Mouse (Mus musculus) thymus, postnatal 36 days (tissue): ENCODE data around the gene Sf3a2.
"Not testable (repeated sequence)": the region's sequence is repeated elsewhere in the genome, so short reads cannot be mapped to it uniquely, and the experiment has no call there.

Experiments
- DNase-seq, 2 experiments: peaks; one replicate each; pipeline ENCODE4 v3.0.0; 2022; ENCODE audit warnings: mixed read lengths in 2 of 2

Sf3a2 gene

DNA sequence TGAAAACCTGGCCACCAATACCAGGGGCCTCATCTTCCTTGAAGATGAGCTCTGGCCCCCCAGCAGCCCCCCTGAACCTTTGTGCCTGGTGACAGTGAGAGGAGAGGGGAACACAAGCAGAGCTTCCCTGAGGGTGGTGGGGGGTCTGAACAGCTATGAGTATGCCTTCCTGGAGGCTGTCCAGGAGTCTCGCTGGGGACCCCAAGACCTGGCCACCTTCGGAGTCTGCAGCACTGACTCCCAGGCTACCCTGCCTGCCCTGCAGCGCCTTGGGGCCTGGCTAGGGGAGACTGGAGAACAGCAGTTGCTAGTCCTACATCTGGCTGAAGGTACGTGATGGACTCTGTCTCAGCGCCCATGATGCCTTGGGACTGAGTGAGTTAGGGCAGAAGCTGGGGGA lies 7.3 kb downstream of the Sf3a2 start:
- no peak for DNase-seq

GRCm38 (mm10) chr10:80805925-80806324 lies 7.9 kb downstream of the Sf3a2 start:
- peak; percentile 61 to 69 for DNase-seq

GRCm38 (mm10) chr10:80806341-80807056 lies 8.5 kb downstream of the Sf3a2 start:
- peak in 1 of 2 experiments; percentile 24 for DNase-seq

GRCm38 (mm10) chr10:80807057-80807627 lies 9.1 kb downstream of the Sf3a2 start:
- peak in 1 of 2 experiments; percentile 55 for DNase-seq

- DNase-seq = no peak
These were observed 10.3 kb downstream of the Sf3a2 start for GRCm38 (mm10) chr10:80808099-80808984.

DNA sequence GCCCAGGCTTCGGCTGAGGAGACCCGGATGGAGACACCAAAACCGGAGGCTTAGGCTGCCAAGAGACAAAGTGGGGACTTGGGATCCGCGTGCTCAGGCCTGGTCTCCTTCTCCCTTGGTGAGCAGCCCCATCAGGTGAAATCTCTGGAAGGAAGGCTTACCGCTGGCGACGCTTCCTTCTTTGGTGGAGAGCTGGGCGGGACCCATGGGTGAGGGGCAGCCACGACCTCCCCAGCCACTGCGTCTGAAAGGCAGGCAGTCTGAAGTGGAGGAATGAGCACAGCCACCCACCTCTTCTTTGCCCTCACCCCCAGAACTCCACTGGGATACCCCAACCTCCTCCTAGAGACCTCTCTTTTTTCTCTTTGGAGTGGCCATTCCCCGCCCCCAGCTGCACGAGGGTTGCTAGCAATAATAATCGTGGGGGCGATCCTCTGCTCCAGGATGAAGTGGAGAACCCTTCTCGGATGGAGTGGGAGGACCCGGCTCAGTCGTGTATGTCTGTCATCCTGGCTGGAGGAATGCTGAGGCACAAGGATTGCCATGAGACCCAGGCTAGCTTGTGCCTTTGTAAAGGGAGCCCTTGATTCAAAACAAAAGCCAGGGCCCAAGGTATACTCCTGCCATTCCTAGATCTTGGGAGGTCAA lies 11.1 kb downstream of the Sf3a2 start:
- DNase-seq = no peak

GRCm38 (mm10) chr10:80810084-80810483 lies 12.1 kb downstream of the Sf3a2 start:
- no peak for DNase-seq

- no peak for DNase-seq
These were observed 14.5 kb downstream of the Sf3a2 start for GRCm38 (mm10) chr10:80812391-80813041.

GRCm38 (mm10) chr10:80813366-80813765 lies 15.4 kb downstream of the Sf3a2 start, which contains the start of gene Jsrp1:
Gene Jsrp1 (minus strand): TSS chr10:80813498.
- DNase-seq = no peak

DNA sequence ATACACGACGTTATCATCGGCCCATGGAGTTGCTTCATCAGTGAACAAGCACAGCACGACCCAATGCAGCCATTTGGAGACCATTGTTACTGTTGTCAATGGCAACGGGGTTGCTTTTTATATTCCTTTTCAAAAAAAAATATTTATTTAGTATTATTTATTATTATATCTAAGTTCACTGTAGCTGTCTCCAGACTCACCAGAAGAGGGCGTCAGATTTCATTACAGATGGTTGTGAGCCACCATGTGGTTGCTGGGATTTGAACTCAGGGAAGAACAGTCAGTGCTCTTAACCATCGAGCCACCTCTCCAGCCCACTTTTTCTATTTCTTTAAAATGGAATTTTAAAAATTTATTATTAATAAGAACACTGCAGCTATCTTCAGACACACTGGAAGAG lies 16.8 kb downstream of the Sf3a2 start:
- DNase-seq = no peak

DNA sequence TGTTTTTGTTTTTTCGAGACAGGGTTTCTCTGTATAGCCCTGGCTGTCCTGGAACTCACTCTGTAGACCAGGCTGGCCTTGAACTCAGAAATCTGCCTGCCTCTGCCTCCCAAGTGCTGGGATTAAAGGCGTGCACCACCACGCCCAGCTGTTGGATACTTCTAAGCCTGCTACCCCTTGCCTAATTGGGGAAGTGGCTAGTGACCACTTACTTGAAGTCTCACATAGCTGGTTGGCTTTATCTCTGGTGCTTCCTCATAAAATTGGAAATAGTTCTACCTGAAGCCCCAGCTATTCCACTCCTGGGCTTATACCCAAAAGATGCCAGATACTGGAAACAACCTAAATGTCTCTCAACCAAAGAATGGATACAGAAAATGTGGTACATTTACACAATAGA lies 18.3 kb downstream of the Sf3a2 start:
- not testable (repeated sequence) for DNase-seq

GRCm38 (mm10) chr10:80817164-80817563 lies 19.2 kb downstream of the Sf3a2 start:
- no peak for DNase-seq

DNA sequence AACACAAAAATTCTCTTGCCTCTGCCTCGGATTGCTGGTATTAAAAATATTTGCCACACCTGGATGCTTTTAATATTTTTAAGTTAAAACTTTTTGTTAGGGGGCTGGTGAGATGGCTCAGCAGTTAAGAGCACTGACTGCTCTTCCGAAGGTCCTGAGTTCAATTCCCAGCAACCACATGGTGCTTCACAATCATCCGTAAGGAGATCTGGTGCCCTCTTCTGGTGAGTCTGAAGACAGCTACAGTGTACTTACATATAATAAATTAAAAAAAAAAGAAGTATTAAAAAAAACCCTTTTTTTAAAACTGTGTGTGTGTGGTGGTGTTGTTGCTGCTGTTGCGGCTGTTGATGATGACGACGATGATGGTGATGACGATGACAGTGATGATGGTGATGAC lies 20.0 kb downstream of the Sf3a2 start:
- not testable (repeated sequence) for DNase-seq

DNA sequence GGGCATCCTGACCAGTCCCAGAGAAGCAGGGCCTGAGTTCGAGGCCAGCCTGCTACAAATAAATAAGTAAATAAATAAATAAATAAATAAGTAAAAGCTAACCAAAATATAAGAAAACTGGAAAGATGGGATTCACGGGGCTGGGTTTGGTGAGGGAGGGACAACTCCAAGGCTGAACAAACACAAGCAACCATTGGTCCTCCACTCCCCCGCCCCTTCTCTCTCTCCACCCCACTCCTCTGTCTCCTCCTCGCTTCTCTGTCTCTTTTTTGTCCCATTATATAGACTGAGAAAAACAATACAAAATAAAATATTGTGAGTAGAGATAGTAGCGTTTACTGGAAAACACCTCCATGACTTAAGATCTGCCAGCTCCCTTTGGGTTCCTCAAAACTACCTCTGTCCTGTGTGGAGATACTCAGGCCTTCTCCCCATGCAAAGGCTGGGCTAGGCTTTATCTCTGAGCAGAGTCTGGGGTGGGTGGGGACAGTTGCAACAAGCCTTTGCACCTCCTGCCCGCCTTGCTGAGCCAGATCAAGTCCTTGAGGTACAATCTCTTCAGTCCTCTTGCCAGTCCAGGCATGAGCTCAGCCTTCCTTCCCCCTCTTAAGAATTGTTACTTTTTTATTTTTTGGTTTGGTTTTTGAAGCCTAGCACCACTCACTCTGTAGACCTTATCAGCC lies 20.7 kb downstream of the Sf3a2 start:
- DNase-seq = no peak

GRCm38 (mm10) chr10:80819406-80819805 lies 21.4 kb downstream of the Sf3a2 start:
- DNase-seq = no peak

DNA sequence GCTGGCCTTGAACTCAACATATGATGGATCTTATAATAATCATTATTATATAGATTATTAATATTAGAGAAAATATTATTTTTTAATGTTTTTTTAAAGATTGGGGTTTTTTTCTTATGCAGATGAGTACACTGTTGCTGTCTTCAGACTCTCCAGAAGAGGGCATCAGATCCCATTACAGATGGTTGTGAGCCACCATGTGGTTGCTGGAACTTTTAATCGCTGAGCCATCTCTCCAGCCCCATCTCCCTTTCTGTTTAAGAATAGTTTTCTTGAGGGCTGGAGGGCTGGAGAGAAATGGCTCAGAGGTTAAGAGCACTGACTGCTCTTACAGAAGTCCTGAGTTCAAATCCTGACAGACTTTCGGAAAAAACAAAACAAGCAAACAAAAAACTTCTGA lies 24.0 kb downstream of the Sf3a2 start:
- no peak for DNase-seq

GRCm38 (mm10) chr10:80822528-80822927 lies 24.5 kb downstream of the Sf3a2 start:
- no peak for DNase-seq

DNA sequence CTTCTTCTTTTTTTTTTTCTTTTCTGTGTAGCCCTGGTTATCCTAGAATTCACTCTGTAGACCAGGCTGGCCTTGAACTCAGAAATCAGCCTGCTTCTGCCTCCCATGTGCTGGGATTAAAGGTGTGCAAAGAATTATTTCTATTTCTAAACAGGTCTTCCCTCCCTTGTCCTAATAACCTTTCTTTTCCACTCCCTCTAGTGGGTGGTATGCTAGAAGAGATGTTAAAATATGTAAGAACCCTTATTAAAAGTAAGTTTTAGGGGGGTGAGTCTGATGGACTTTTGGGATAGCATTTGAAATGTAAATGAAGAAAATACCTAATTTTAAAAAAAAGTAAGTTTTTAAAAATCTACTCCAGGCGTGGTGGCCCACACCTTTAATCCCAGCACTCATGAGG lies 25.3 kb downstream of the Sf3a2 start:
- no peak for DNase-seq

DNA sequence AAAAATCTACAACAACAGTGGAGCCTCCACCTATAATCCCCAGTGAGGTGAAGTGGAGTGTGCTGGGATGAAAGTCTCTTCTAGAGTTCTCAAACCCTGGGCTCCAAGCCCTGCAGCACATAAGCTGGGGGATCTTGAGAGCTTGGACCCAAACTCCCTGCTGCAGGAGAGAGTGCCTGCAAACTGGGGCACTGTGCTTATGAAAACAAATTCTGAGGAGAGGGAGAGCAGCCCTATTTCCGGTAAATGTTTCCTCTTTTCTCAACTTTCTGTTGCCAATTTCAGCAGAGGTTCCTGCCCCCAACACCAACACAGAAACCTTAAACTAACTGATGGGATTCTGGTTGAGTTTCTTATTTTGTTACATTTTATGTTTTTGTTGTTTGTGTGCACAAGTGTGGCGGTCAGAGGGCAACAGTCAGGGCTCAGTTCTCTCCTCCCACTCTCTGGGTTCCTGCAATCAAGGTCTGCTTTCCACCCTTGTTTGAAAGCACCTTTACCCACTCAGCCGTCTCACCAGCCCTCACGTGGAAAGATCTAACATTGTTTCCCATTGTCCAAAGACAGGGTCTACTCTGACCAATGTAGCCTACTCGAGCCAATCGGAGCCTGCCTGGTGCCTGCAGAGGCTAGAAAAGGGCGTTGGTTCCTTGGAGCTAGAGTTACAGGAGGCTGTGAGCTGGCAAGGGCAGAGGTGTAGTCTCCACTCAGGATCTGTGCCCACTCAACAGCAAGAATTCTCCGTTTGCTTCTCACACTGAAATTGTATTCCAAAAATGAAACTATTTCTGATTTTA lies 26.0 kb downstream of the Sf3a2 start:
- peak in 1 of 2 experiments; percentile 44 for DNase-seq

- no peak for DNase-seq
These were observed 26.8 kb downstream of the Sf3a2 start for GRCm38 (mm10) chr10:80824827-80825226.
